Mouse (Mus musculus) cortical plate, adult 2 months (tissue): ENCODE data around the gene Dcdc2c. TPM values are rescaled to one million over a fixed set of nuclear protein-coding genes. Genes with fewer than 3 reads are reported as not detected.
A peak's percentile ranks its signal among the peaks of the same experiment; 100 is the strongest.

Experiments used
- H3K27ac ChIP-seq: fragments of 200-500 bp; 2 replicates; pipeline ENCODE4 v1.5.1; 2012; ENCODE audit warnings: low read length, control low read depth, inconsistent platforms; ENCODE audit not compliant: insufficient read depth
- H3K4me1 ChIP-seq: fragments of 200-500 bp; 2 replicates; pipeline ENCODE4 v1.6.1; 2011; ENCODE audit warnings: low read length; ENCODE audit not compliant: control insufficient read depth, insufficient read depth
- H3K4me3 ChIP-seq: fragments of 200-500 bp; 2 replicates; pipeline ENCODE4 v1.5.1; 2011; ENCODE audit warnings: mild to moderate bottlenecking, low read length, control low read depth; ENCODE audit not compliant: insufficient read depth
- CTCF ChIP-seq: fragments of 200-500 bp; IDR thresholded peaks from 2 replicates; pipeline ENCODE4 v1.5.1; 2011; ENCODE audit warnings: mild to moderate bottlenecking, control low read depth, low read length; ENCODE audit not compliant: insufficient read depth; ENCODE audit errors: extremely low read depth
- POLR2A ChIP-seq: fragments of 200-500 bp; IDR thresholded peaks from 2 replicates; pipeline ENCODE4 v1.6.1; 2011; ENCODE audit warnings: mild to moderate bottlenecking, low read length, control low read depth; ENCODE audit not compliant: insufficient read depth; ENCODE audit errors: extremely low read depth
- polyA plus RNA-seq: library from polyadenylated mRNA; depleted of rRNA; stranded (reverse); fragments of >200 nt; gene quantifications from 2 replicates; pipeline ENCODE4 v1.2.3, GENCODE M21; 2012

Gene Dcdc2c
- polyA plus RNA-seq, 1 experiment = 0.77 TPM

DNA sequence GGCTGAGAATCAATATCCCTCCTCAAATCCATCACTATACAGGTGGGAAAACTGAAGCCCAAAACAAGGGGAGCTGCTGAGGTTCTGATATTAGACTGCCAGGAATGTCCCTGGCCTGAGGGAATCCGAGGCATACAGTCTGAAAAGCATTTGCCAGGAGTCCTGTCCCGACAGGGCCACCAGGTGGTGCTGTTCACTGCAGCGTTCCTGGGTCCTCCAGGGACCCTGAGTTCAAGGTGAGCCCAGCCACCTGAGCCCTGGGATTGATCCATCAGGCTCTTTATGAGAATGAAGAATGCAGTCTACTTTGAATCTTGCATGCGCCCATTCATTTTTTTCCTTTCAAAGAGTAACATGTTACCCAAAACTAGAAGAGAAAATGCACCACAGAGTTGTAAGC, 26.9 kb upstream of the Dcdc2c start:
- Histone ChIP-seq H3K4me1 (peaks cover 2% of the 10 kb centered on the region; the same call in 1 of the 2 replicates), H3K27ac (no peak overlapping the region), H3K4me3 (no peak overlapping the region)
- no peak for TF ChIP-seq POLR2A
- peak; percentile 30 for TF ChIP-seq CTCF

DNA sequence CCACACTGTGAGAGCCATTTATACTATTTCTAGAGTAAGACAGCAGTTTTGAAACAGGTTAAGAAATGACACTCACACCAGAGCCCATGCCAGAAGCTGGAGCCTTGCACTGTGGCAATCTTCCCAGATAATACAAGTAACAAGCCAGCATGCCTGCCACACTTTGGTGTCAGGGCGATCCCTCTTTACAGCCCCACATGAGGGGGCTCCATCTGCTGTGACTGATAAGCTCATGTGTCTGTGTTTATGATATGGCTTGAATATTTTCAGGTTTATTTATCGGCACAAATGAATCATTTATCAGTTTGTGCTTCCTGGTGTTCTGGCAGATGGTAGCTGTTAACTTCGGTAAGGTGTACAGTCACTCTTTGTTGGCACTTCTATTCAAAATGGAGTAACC, 25.9 kb upstream of the Dcdc2c start:
- Histone ChIP-seq H3K4me3 (no peak overlapping the region), H3K27ac (no peak overlapping the region), H3K4me1 (peaks cover 2% of the 10 kb centered on the region; the same call in 1 of the 2 replicates)
- TF ChIP-seq POLR2A = no peak
- no peak for TF ChIP-seq CTCF

- Histone ChIP-seq H3K4me1 (peaks cover 2% of the 10 kb centered on the region; the same call in 1 of the 2 replicates), H3K27ac (no peak overlapping the region), H3K4me3 (no peak overlapping the region)
- TF ChIP-seq POLR2A = no peak
- TF ChIP-seq CTCF = no peak
These were observed 23.3 kb upstream of the Dcdc2c start for GRCm38 (mm10) chr12:28575366-28576070.

- H3K4me3 ChIP-seq = no peak overlapping the region
- H3K4me1 ChIP-seq = peaks cover 2% of the 10 kb centered on the region; the same call in 1 of the 2 replicates
- H3K27ac ChIP-seq = no peak overlapping the region
- TF ChIP-seq POLR2A (no peak), CTCF (no peak)
These were observed 20.0 kb upstream of the Dcdc2c start for GRCm38 (mm10) chr12:28572241-28572640.

- TF ChIP-seq CTCF = no peak
- no peak for TF ChIP-seq POLR2A
- no peak overlapping the region for H3K4me3 ChIP-seq
- no peak overlapping the region for H3K27ac ChIP-seq
- no peaks in the 10 kb centered on the region for H3K4me1 ChIP-seq
These were observed 424 bp downstream of the Dcdc2c start for GRCm38 (mm10) chr12:28551775-28552174.

DNA sequence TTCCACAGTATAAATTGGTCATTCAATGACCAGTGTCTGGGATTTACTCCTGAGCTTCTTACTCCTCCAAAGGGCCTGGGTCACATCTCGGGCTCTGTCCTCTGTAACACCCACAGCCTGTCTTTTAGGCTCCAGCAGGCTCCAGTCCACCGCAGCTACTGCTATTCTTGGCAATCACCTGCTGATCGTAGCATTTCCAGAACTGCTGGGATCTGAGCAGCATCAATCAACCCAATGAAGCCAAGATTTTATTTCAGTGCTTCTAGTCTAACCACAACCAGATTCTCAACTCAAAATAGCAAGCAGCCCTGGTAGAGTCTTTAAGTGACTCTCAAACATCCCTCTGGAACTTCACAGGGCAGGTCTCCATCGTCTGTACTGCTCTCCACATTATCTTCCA, 3.3 kb downstream of the Dcdc2c start:
- TF ChIP-seq POLR2A (no peak), CTCF (no peak)
- Histone ChIP-seq H3K27ac (no peak overlapping the region), H3K4me3 (no peak overlapping the region), H3K4me1 (no peaks in the 10 kb centered on the region)

GRCm38 (mm10) chr12:28514264-28514775, 37.9 kb downstream of the Dcdc2c start:
- no peaks in the 10 kb centered on the region for H3K4me1 ChIP-seq
- no peak overlapping the region for H3K4me3 ChIP-seq
- H3K27ac ChIP-seq = no peak overlapping the region
- TF ChIP-seq POLR2A (no peak), CTCF (no peak)

- TF ChIP-seq POLR2A (no peak), CTCF (no peak)
- no peak overlapping the region for H3K4me3 ChIP-seq
- H3K4me1 ChIP-seq = 0 out of 2 replicates have a peak, but pooled peaks cover 2% of the 10 kb centered on the region
- H3K27ac ChIP-seq = no peak overlapping the region
These were observed 42.4 kb downstream of the Dcdc2c start for GRCm38 (mm10) chr12:28509699-28510280.

- H3K4me3 ChIP-seq = no peak overlapping the region
- H3K27ac ChIP-seq = no peak overlapping the region
- no peaks in the 10 kb centered on the region for H3K4me1 ChIP-seq
- no peak for TF ChIP-seq POLR2A
- TF ChIP-seq CTCF = no peak
These were observed 57.9 kb downstream of the Dcdc2c start for GRCm38 (mm10) chr12:28494289-28494688.

- no peak for TF ChIP-seq CTCF
- no peak for TF ChIP-seq POLR2A
- Histone ChIP-seq H3K27ac (no peak overlapping the region), H3K4me1 (no peaks in the 10 kb centered on the region), H3K4me3 (no peak overlapping the region)
These were observed 69.6 kb downstream of the Dcdc2c start for GRCm38 (mm10) chr12:28482483-28483160.
